Mouse (Mus musculus) thymus, postnatal 25 days (tissue): ENCODE measurements around the gene Gm5148.
A peak's percentile ranks its signal among the peaks of the same experiment; 100 is the strongest.

ENCODE experiments used
- DNase-seq: peaks from one replicate; pipeline ENCODE4 v3.0.0; 2022

Gene Gm5148

GRCm38 (mm10) chr3:37724171-37724804 is at the start of gene Gm5148:
Gm5148 (minus strand) TSS chr3:37724490.
- DNase-seq = peak; percentile 75

GRCm38 (mm10) chr3:37770951-37771350 is 46.7 kb upstream of the Gm5148 start:
- no peak for DNase-seq

GRCm38 (mm10) chr3:37769268-37769756 is 45.0 kb upstream of the Gm5148 start:
- no peak for DNase-seq

GRCm38 (mm10) chr3:37767147-37768015 is 43.1 kb upstream of the Gm5148 start:
- no peak for DNase-seq

GRCm38 (mm10) chr3:37766628-37767027 is 42.3 kb upstream of the Gm5148 start:
- no peak for DNase-seq

GRCm38 (mm10) chr3:37765971-37766370 is 41.7 kb upstream of the Gm5148 start:
- DNase-seq = no peak

GRCm38 (mm10) chr3:37765275-37765674 is 41.0 kb upstream of the Gm5148 start:
- no peak for DNase-seq

- DNase-seq = no peak
These were observed 38.0 kb upstream of the Gm5148 start for GRCm38 (mm10) chr3:37762303-37762702.

- DNase-seq = no peak
These were observed 37.5 kb upstream of the Gm5148 start for GRCm38 (mm10) chr3:37761741-37762140.

- peak; percentile 63 for DNase-seq
These were observed 36.6 kb upstream of the Gm5148 start for GRCm38 (mm10) chr3:37760866-37761265.

GRCm38 (mm10) chr3:37758611-37759322 is 34.5 kb upstream of the Gm5148 start:
- no peak for DNase-seq

GRCm38 (mm10) chr3:37758124-37758523 is 33.8 kb upstream of the Gm5148 start:
- DNase-seq = peak; percentile 50

- no peak for DNase-seq
These were observed 33.3 kb upstream of the Gm5148 start for GRCm38 (mm10) chr3:37757613-37758012.

GRCm38 (mm10) chr3:37756005-37756404 is 31.7 kb upstream of the Gm5148 start:
- no peak for DNase-seq

GRCm38 (mm10) chr3:37754639-37755038 is 30.3 kb upstream of the Gm5148 start:
- no peak for DNase-seq

GRCm38 (mm10) chr3:37753148-37753547 is 28.9 kb upstream of the Gm5148 start:
- DNase-seq = no peak

- no peak for DNase-seq
These were observed 23.9 kb upstream of the Gm5148 start for GRCm38 (mm10) chr3:37748002-37748733.

- no peak for DNase-seq
These were observed 23.1 kb upstream of the Gm5148 start for GRCm38 (mm10) chr3:37747258-37748001.

GRCm38 (mm10) chr3:37744050-37744449 is 19.8 kb upstream of the Gm5148 start:
- no peak for DNase-seq

GRCm38 (mm10) chr3:37739996-37740395 is 15.7 kb upstream of the Gm5148 start:
- DNase-seq = no peak

GRCm38 (mm10) chr3:37738171-37738950 is 14.1 kb upstream of the Gm5148 start:
- DNase-seq = no peak
